Mouse (Mus musculus) layer of hippocampus, adult 18-20 months (tissue): ENCODE data around the gene Adamts5. TPM values are rescaled to one million over a fixed set of nuclear protein-coding genes. Genes with fewer than 3 reads are reported as not detected.

Experiments
- DNase-seq, 2 experiments: peaks; one replicate each; pipeline ENCODE4 v3.0.0; 2022; ENCODE audit warnings: low spot score in 2 of 2
- long read RNA-seq: library from polyadenylated mRNA; stranded (forward); transcript quantifications from one replicate; pipeline ENCODE4 v2.0.0, GENCODE M21; 2021
- total RNA-seq, 2 experiments: library from RNA; stranded (reverse); gene quantifications; 2 replicates each; pipeline ENCODE4 v1.2.3; 2021

Gene Adamts5
- total RNA-seq = under 1 TPM; 0.43 to 0.57 TPM
- long read RNA-seq = 0 reads

- no peak for DNase-seq
These were observed at the start of gene Adamts5 for GRCm38 (mm10) chr16:85901581-85901910. Adamts5 (minus strand) TSS chr16:85901828.

- no peak for DNase-seq
These were observed 48.7 kb upstream of the Adamts5 start for GRCm38 (mm10) chr16:85950356-85950755.

- DNase-seq = no peak
These were observed 24.4 kb upstream of the Adamts5 start for GRCm38 (mm10) chr16:85926004-85926403.

- no peak for DNase-seq
These were observed 20.8 kb upstream of the Adamts5 start for GRCm38 (mm10) chr16:85922454-85922853.

- no peak for DNase-seq
These were observed 18.5 kb upstream of the Adamts5 start for GRCm38 (mm10) chr16:85920122-85920521.

GRCm38 (mm10) chr16:85900702-85901580 is 687 bp downstream of the Adamts5 start:
- peak in 1 of 2 experiments; percentile 33 for DNase-seq

- DNase-seq = no peak
These were observed 1.6 kb downstream of the Adamts5 start for GRCm38 (mm10) chr16:85899790-85900587.

- peak in 1 of 2 experiments; percentile 9 for DNase-seq
These were observed 2.3 kb downstream of the Adamts5 start for GRCm38 (mm10) chr16:85899301-85899721.

GRCm38 (mm10) chr16:85898816-85899215 is 2.8 kb downstream of the Adamts5 start:
- DNase-seq = no peak

GRCm38 (mm10) chr16:85898391-85898790 is 3.2 kb downstream of the Adamts5 start:
- DNase-seq = no peak

GRCm38 (mm10) chr16:85897854-85898253 is 3.8 kb downstream of the Adamts5 start:
- no peak for DNase-seq

- DNase-seq = peak; percentile 38 to 73
These were observed 5.7 kb downstream of the Adamts5 start for GRCm38 (mm10) chr16:85895948-85896347.

GRCm38 (mm10) chr16:85889778-85890177 is 11.8 kb downstream of the Adamts5 start:
- DNase-seq = no peak

GRCm38 (mm10) chr16:85887289-85888051 is 14.2 kb downstream of the Adamts5 start:
- peak; percentile 73 to 90 for DNase-seq

- DNase-seq = no peak
These were observed 22.6 kb downstream of the Adamts5 start for GRCm38 (mm10) chr16:85879075-85879474.

GRCm38 (mm10) chr16:85874141-85874540 is 27.5 kb downstream of the Adamts5 start:
- DNase-seq = no peak

GRCm38 (mm10) chr16:85871971-85872370 is 29.7 kb downstream of the Adamts5 start:
- no peak for DNase-seq

GRCm38 (mm10) chr16:85871248-85871647 is 30.4 kb downstream of the Adamts5 start:
- DNase-seq = no peak

- no peak for DNase-seq
These were observed 36.8 kb downstream of the Adamts5 start for GRCm38 (mm10) chr16:85864691-85865389.

- no peak for DNase-seq
These were observed 47.1 kb downstream of the Adamts5 start for GRCm38 (mm10) chr16:85854505-85854904.

- DNase-seq = no peak
These were observed 74.6 kb downstream of the Adamts5 start for GRCm38 (mm10) chr16:85827066-85827465.
